Mouse (Mus musculus): Measurements from ENCODE around the gene Ebf1. TPM values are rescaled to one million over a fixed set of nuclear protein-coding genes. Genes with fewer than 3 reads are reported as not detected.
A peak's percentile ranks its signal among the peaks of the same experiment; 100 is the strongest.

The Ebf1 gene
- total and polyA plus RNA-seq, 2 experiments from 2014 or later = 27.1 to 30.0 TPM

- peaks cover 7% of the 10 kb centered on the region; the same call in 1 of the 2 replicates for H3K4me1 ChIP-seq (ENCODE audit: insufficient read depth, low read length)
- H3K9ac ChIP-seq (replicated peaks; ENCODE audit: low read length, poor library complexity, severe bottlenecking) = 0 out of 2 replicates have a peak overlapping the region, but pooled peaks have one; percentile 52
- peak overlapping the region; percentile 88 for H3K4me2 ChIP-seq (ENCODE audit: low read depth, low read length, poor library complexity, severe bottlenecking)
- no peak for TF ChIP-seq CTCF (IDR thresholded peaks at IDR 0.05)
- no peaks in the 10 kb centered on the region for H3K9me3 ChIP-seq (ENCODE audit: low read length)
- peak overlapping the region; percentile 60 for H3K4me3 ChIP-seq (ENCODE audit: low read depth, low read length)
- no peak for ATAC-seq (ENCODE audit: low FRiP score)
- peaks cover 18% of the 10 kb centered on the region; the same call in 1 of the 2 replicates for H3K27me3 ChIP-seq (ENCODE audit: insufficient read depth, low read length)
- H3K27ac ChIP-seq (ENCODE audit: low read depth, low read length) = no peak overlapping the region
- DNase-seq (ENCODE audit: low spot score) = no peak
- 34% methylated on average over 18 of the region's 19 CpGs for WGBS
- no peaks in the 10 kb centered on the region for H3K36me3 ChIP-seq (ENCODE audit: insufficient read depth, low read length)
Measured at GRCm38 (mm10) chr11:44620694-44621446, 3.8 kb downstream of the Ebf1 start.

GRCm38 (mm10) chr11:44621615-44622014 is 4.5 kb downstream of the Ebf1 start:
- Histone ChIP-seq H3K36me3 (ENCODE audit: insufficient read depth, low read length) (no peaks in the 10 kb centered on the region), H3K27ac (ENCODE audit: low read depth, low read length) (no peak overlapping the region), H3K9me3 (ENCODE audit: low read length) (no peaks in the 10 kb centered on the region), H3K4me1 (ENCODE audit: insufficient read depth, low read length) (peaks cover 7% of the 10 kb centered on the region; the same call in 1 of the 2 replicates), H3K9ac (replicated peaks; ENCODE audit: low read length, poor library complexity, severe bottlenecking) (no peak overlapping the region), H3K4me2 (ENCODE audit: low read depth, low read length, poor library complexity, severe bottlenecking) (peak overlapping the region; percentile 88), H3K4me3 (ENCODE audit: low read depth, low read length) (peak overlapping the region; percentile 60; the same call in 1 of the 2 replicates), H3K27me3 (ENCODE audit: insufficient read depth, low read length) (peaks cover 17% of the 10 kb centered on the region; the same call in 1 of the 2 replicates)
- 44% methylated on average over 10 of the region's 10 CpGs for WGBS
- DNase-seq (ENCODE audit: low spot score) (no peak), ATAC-seq (ENCODE audit: low FRiP score) (no peak)
- TF ChIP-seq CTCF (IDR thresholded peaks at IDR 0.05) = no peak

- WGBS = 43% methylated on average over 11 of the region's 11 CpGs
- H3K36me3 ChIP-seq (ENCODE audit: insufficient read depth, low read length) = no peaks in the 10 kb centered on the region
- no peak for TF ChIP-seq CTCF (IDR thresholded peaks at IDR 0.05)
- H3K4me3 ChIP-seq (ENCODE audit: low read depth, low read length) = peak overlapping the region; percentile 60; the same call in 1 of the 2 replicates
- ATAC-seq (ENCODE audit: low FRiP score) (no peak), DNase-seq (ENCODE audit: low spot score) (no peak)
- peaks cover 12% of the 10 kb centered on the region; the same call in 1 of the 2 replicates for H3K27me3 ChIP-seq (ENCODE audit: insufficient read depth, low read length)
- H3K9me3 ChIP-seq (ENCODE audit: low read length) = no peaks in the 10 kb centered on the region
- no peak overlapping the region for H3K27ac ChIP-seq (ENCODE audit: low read depth, low read length)
- peak overlapping the region; percentile 88 for H3K4me2 ChIP-seq (ENCODE audit: low read depth, low read length, poor library complexity, severe bottlenecking)
- peaks cover 7% of the 10 kb centered on the region; the same call in 1 of the 2 replicates for H3K4me1 ChIP-seq (ENCODE audit: insufficient read depth, low read length)
- no peak overlapping the region for H3K9ac ChIP-seq (replicated peaks; ENCODE audit: low read length, poor library complexity, severe bottlenecking)
Measured at GRCm38 (mm10) chr11:44622023-44622731, 5.1 kb downstream of the Ebf1 start.

- Histone ChIP-seq H3K9me3 (ENCODE audit: low read length) (no peaks in the 10 kb centered on the region), H3K4me3 (ENCODE audit: low read depth, low read length) (no peak overlapping the region), H3K9ac (replicated peaks; ENCODE audit: low read length, poor library complexity, severe bottlenecking) (no peak overlapping the region), H3K27ac (ENCODE audit: low read depth, low read length) (no peak overlapping the region), H3K4me2 (ENCODE audit: low read depth, low read length, poor library complexity, severe bottlenecking) (no peak overlapping the region), H3K27me3 (ENCODE audit: insufficient read depth, low read length) (0 out of 2 replicates have a peak, but pooled peaks cover 8% of the 10 kb centered on the region), H3K36me3 (ENCODE audit: insufficient read depth, low read length) (no peaks in the 10 kb centered on the region), H3K4me1 (ENCODE audit: insufficient read depth, low read length) (peaks cover 7% of the 10 kb centered on the region; the same call in 1 of the 2 replicates)
- 71% methylated on average over 5 of the region's 5 CpGs for WGBS
- ATAC-seq (ENCODE audit: low FRiP score) (no peak), DNase-seq (ENCODE audit: low spot score) (no peak)
- TF ChIP-seq CTCF (IDR thresholded peaks at IDR 0.05) = no peak
Measured at GRCm38 (mm10) chr11:44624564-44624963, 7.4 kb downstream of the Ebf1 start.

GRCm38 (mm10) chr11:44626065-44626464 is 8.9 kb downstream of the Ebf1 start:
- no peak overlapping the region for H3K4me3 ChIP-seq (ENCODE audit: low read depth, low read length)
- WGBS = 75% methylated on average over 10 of the region's 10 CpGs
- H3K9ac ChIP-seq (replicated peaks; ENCODE audit: low read length, poor library complexity, severe bottlenecking) = no peak overlapping the region
- DNase-seq (ENCODE audit: low spot score) (peak; percentile 63), ATAC-seq (ENCODE audit: low FRiP score) (no peak)
- H3K4me1 ChIP-seq (ENCODE audit: insufficient read depth, low read length) = no peaks in the 10 kb centered on the region
- H3K27ac ChIP-seq (ENCODE audit: low read depth, low read length) = no peak overlapping the region
- no peaks in the 10 kb centered on the region for H3K9me3 ChIP-seq (ENCODE audit: low read length)
- H3K27me3 ChIP-seq (ENCODE audit: insufficient read depth, low read length) = no peaks in the 10 kb centered on the region
- TF ChIP-seq CTCF (IDR thresholded peaks at IDR 0.05) = no peak
- no peaks in the 10 kb centered on the region for H3K36me3 ChIP-seq (ENCODE audit: insufficient read depth, low read length)
- peak overlapping the region; percentile 5; the same call in 1 of the 2 replicates for H3K4me2 ChIP-seq (ENCODE audit: low read depth, low read length, poor library complexity, severe bottlenecking)

Data from midbrain, postnatal 0 days (tissue).